ENCODE assay signal across 8 mouse cellular contexts in genomic region chrX:137015099-137015709, GRCm38 (mm10). TPM values are rescaled to one million over a fixed set of nuclear protein-coding genes. Genes with fewer than 3 reads are reported as not detected.
DNase-seq lines count a peak whose midpoint lies in the region.

No protein-coding gene starts in this region.

- DNase-seq in right cerebral cortex, adult 18-20 months: peak; percentile 52
- DNase-seq in right cerebral cortex, postnatal 36 days (ENCODE audit: low spot score in 2 of 2): no peak
- DNase-seq in adrenal gland, postnatal 10 days: peak; percentile 55
- DNase-seq in embryo, embryonic 11 days: peak; percentile 77
- DNase-seq in kidney, adult 8-10 months: peak; percentile 34 to 39
- DNase-seq in lung, postnatal 10 days: peak; percentile 56
- peak; percentile 41 for DNase-seq in retina, postnatal 7 days (ENCODE audit: low read depth, low spot score)
- no peak for DNase-seq in urinary bladder, adult 18-20 months (ENCODE audit: low spot score in 2 of 2)

RNA-seq across cellular contexts. Expression of gene Zcchc18, which starts 22.2 kb away (rescaled TPM):
- 10 to 100 TPM in 1 of 2 experiments, 1 to 10 TPM in 1; 9.9 to 14.0 TPM for total RNA-seq in adrenal gland, postnatal 10 days (2021)

RNA-seq across cellular contexts. Expression of gene Slc25a53, which starts 22.9 kb away (rescaled TPM):
- 10 to 100 TPM in 1 of 2 experiments, 1 to 10 TPM in 1; 7.3 to 14.0 TPM for total RNA-seq in adrenal gland, postnatal 10 days (2021)

RNA-seq across cellular contexts. Expression of gene Fam199x, which starts 34.2 kb away (rescaled TPM):
- 1 to 10 TPM; 5.8 to 7.2 TPM for total RNA-seq in adrenal gland, postnatal 10 days (2021)

RNA-seq across cellular contexts. Expression of gene Tmsb15b1, which starts 38.5 kb away (rescaled TPM):
- total RNA-seq in adrenal gland, postnatal 10 days (2021): 1 to 10 TPM; 4.6 to 7.5 TPM

RNA-seq across cellular contexts. Expression of gene Tmsb15l, which starts 38.5 kb away (rescaled TPM):
- total RNA-seq in adrenal gland, postnatal 10 days (2021): 1 to 10 TPM; 1.0 to 1.1 TPM

Comparison
In these comparisons a context has a peak if more than half of its experiments do, and no peak if none do; other contexts are left out.
1. DNase-seq: peak in right cerebral cortex, adult 18-20 months (single experiment), adrenal gland, postnatal 10 days (single experiment), embryo, embryonic 11 days (single experiment), kidney, adult 8-10 months (2 of 2), lung, postnatal 10 days (single experiment) and retina, postnatal 7 days (single experiment); none in right cerebral cortex, postnatal 36 days (0 of 2) and urinary bladder, adult 18-20 months (0 of 2).